Mouse (Mus musculus) retina, postnatal 7 days (tissue): ENCODE measurements around the gene Colq.
A peak's percentile ranks its signal among the peaks of the same experiment; 100 is the strongest.

Experiments used
- DNase-seq: peaks from one replicate; pipeline ENCODE4 v3.0.0-alpha.2; 2012; ENCODE audit warnings: low read depth, low spot score

Gene Colq

GRCm38 (mm10) chr14:31525040-31525810 is 65.9 kb downstream of the Colq start:
- DNase-seq, result no peak

- DNase-seq, result no peak
Observed at GRCm38 (mm10) chr14:31521318-31521717, 69.8 kb downstream of the Colq start.

GRCm38 (mm10) chr14:31519165-31519564 is 72.0 kb downstream of the Colq start:
- DNase-seq, result no peak

- DNase-seq, result no peak
Observed at GRCm38 (mm10) chr14:31515895-31516294, 75.2 kb downstream of the Colq start.

GRCm38 (mm10) chr14:31510322-31510721 is 80.8 kb downstream of the Colq start:
- DNase-seq, result no peak

GRCm38 (mm10) chr14:31509911-31510310 is 81.2 kb downstream of the Colq start:
- DNase-seq, result no peak

- DNase-seq, result no peak
Observed at GRCm38 (mm10) chr14:31506456-31506855, 84.7 kb downstream of the Colq start.

GRCm38 (mm10) chr14:31503406-31503805 is 87.7 kb downstream of the Colq start:
- DNase-seq, result no peak

- no peak for DNase-seq
Observed at GRCm38 (mm10) chr14:31499526-31499925, 91.6 kb downstream of the Colq start.

- no peak for DNase-seq
Observed at GRCm38 (mm10) chr14:31496241-31496646, 94.9 kb downstream of the Colq start.

GRCm38 (mm10) chr14:31495538-31495937 is 95.6 kb downstream of the Colq start:
- no peak for DNase-seq

- DNase-seq, result peak; percentile 83
Observed at GRCm38 (mm10) chr14:31494975-31495455, 96.1 kb downstream of the Colq start, which contains the start of gene Mettl6. TSS of gene Mettl6 (minus strand) at chr14:31495040.

GRCm38 (mm10) chr14:31494349-31494974 is 96.7 kb downstream of the Colq start, which contains the start of gene Eaf1:
TSS of gene Eaf1 (plus strand) at chr14:31494399.
- no peak for DNase-seq

- no peak for DNase-seq
Observed at GRCm38 (mm10) chr14:31493901-31494300, 97.2 kb downstream of the Colq start.

- no peak for DNase-seq
Observed at GRCm38 (mm10) chr14:31488055-31488454, 103.1 kb downstream of the Colq start.

GRCm38 (mm10) chr14:31486465-31486864 is 104.7 kb downstream of the Colq start:
- DNase-seq, result no peak

- DNase-seq, result no peak
Observed at GRCm38 (mm10) chr14:31482417-31482816, 108.7 kb downstream of the Colq start.

- DNase-seq, result no peak
Observed at GRCm38 (mm10) chr14:31473297-31473696, 117.8 kb downstream of the Colq start.
